ENCODE assay signal across 16 mouse cellular contexts in genomic region chr1:92107996-92108395, GRCm38 (mm10).
DNase-seq lines count a peak whose midpoint lies in the region; TF ChIP-seq lines count a peak whose summit lies in the region.
"Had no signal": no experiment of that assay in that cellular context is flagged by ENCODE, and none has a peak within 500 bp of the region (broad histone marks: within the 10 kb centered on the region; RNA-seq: fewer than 3 reads in every experiment).

No protein-coding gene starts in this region.

- no peaks in the 10 kb centered on the region for H3K9me3 ChIP-seq in heart, embryonic 10.5 days
- H3K9me3 ChIP-seq: embryonic facial prominence, embryonic 10.5 days; embryonic facial prominence, embryonic 12.5 days; forebrain, embryonic 13.5 days; forebrain, embryonic 15.5 days had no signal

- H3K4me3 ChIP-seq in heart, adult 2 months, result no peak overlapping the region
- no peak overlapping the region for H3K4me3 ChIP-seq in heart, embryonic 10.5 days
- H3K4me3 ChIP-seq: embryonic facial prominence, embryonic 10.5 days; embryonic facial prominence, embryonic 12.5 days; forebrain, embryonic 13.5 days; forebrain, embryonic 15.5 days had no signal

- H3K27ac ChIP-seq in heart, adult 2 months, result peak overlapping the region; percentile 65
- no peak overlapping the region for H3K27ac ChIP-seq in heart, embryonic 10.5 days
- H3K27ac ChIP-seq: embryonic facial prominence, embryonic 10.5 days; embryonic facial prominence, embryonic 12.5 days; forebrain, embryonic 13.5 days; forebrain, embryonic 15.5 days had no signal

- no peak for TF ChIP-seq POLR2A in heart, adult 2 months (IDR thresholded peaks at IDR 0.05; ENCODE audit: insufficient read depth, low read depth, low read length)

- TF ChIP-seq CTCF in heart, adult 2 months (IDR thresholded peaks at IDR 0.05), result no peak

- intact Hi-C loops in gastrocnemius, postnatal 14 days (cut with DNase I; ENCODE audit: low total_unique reads), result no loop called here
- intact Hi-C loops in gastrocnemius, postnatal 36 days (cut with DNase I), result no loop called here
- intact Hi-C loops in heart, adult 2 months (cut with DNase I), result loop anchor here (5.0 to 10.0 kb wide), 2 partner anchors 71 to 347 kb away; no protein-coding TSS in a partner anchor

- no peaks in the 10 kb centered on the region for H3K27me3 ChIP-seq in heart, adult 2 months (ENCODE audit: control insufficient read depth, insufficient read depth, low read length)
- H3K27me3 ChIP-seq in heart, embryonic 10.5 days (ENCODE audit: insufficient read depth, poor library complexity, severe bottlenecking), result no peaks in the 10 kb centered on the region
- H3K27me3 ChIP-seq: embryonic facial prominence, embryonic 12.5 days; forebrain, embryonic 13.5 days; forebrain, embryonic 15.5 days had no signal

- H3K36me3 ChIP-seq in heart, adult 2 months (ENCODE audit: control insufficient read depth, insufficient read depth, low read length), result peaks cover 2% of the 10 kb centered on the region
- no peaks in the 10 kb centered on the region for H3K36me3 ChIP-seq in heart, embryonic 10.5 days
- H3K36me3 ChIP-seq: embryonic facial prominence, embryonic 10.5 days; embryonic facial prominence, embryonic 12.5 days; forebrain, embryonic 15.5 days had no signal

- TF ChIP-seq EP300 in heart, adult 2 months (IDR thresholded peaks at IDR 0.05; ENCODE audit: insufficient read depth, low read depth, low read length), result no peak

- peaks cover 23% of the 10 kb centered on the region for H3K4me1 ChIP-seq in heart, adult 2 months (ENCODE audit: control insufficient read depth, insufficient read depth, low read length)
- peaks cover 50% of the 10 kb centered on the region for H3K4me1 ChIP-seq in heart, embryonic 10.5 days

- peak; percentile 8 for DNase-seq in gastrocnemius, postnatal 14 days
- DNase-seq in gastrocnemius, postnatal 36 days, result no peak
- DNase-seq in heart, adult 2 months, result no peak
- DNase-seq in heart, embryonic 10.5 days (ENCODE audit: low spot score), result no peak
- peak; percentile 52 for DNase-seq in adipocyte (ENCODE audit: low spot score)
- no peak for DNase-seq in spleen, postnatal 14 days (ENCODE audit: low spot score in 2 of 2)
- DNase-seq: adrenal gland, adult 8-10 months; adrenal gland, postnatal 14 days; adrenal gland, postnatal 36 days; cerebellum, adult 11-12 months; cerebellum, adult 2 months; cerebellum, adult 9-10 months had no signal

- no peak overlapping the region for H3K9ac ChIP-seq in heart, adult 2 months (ENCODE audit: low read depth, low read length)
- H3K9ac ChIP-seq: embryonic facial prominence, embryonic 12.5 days; forebrain, embryonic 13.5 days; forebrain, embryonic 15.5 days had no signal

- H3K79me2 ChIP-seq in heart, adult 2 months (replicated peaks; ENCODE audit: control insufficient read depth, insufficient read depth, low read length), result peaks cover 7% of the 10 kb centered on the region; the same call in 1 of the 2 replicates

- WGBS in heart, adult 2 months, result 77% methylated on average over 2 of the region's 2 CpGs
- 89% methylated on average over 2 of the region's 2 CpGs for WGBS in heart, embryonic 10.5 days

Comparison
In these comparisons a context has a peak if more than half of its experiments do, and no peak if none do; other contexts are left out.
1. DNase-seq: peak in gastrocnemius, postnatal 14 days (single experiment) and adipocyte (single experiment); none in gastrocnemius, postnatal 36 days (0 of 2), heart, adult 2 months (0 of 2), heart, embryonic 10.5 days (single experiment) and spleen, postnatal 14 days (0 of 2).